Mouse (Mus musculus): ENCODE results near the gene Dennd1a. TPM values are rescaled to one million over a fixed set of nuclear protein-coding genes. Genes with fewer than 3 reads are reported as not detected.

Dennd1a gene
- polyA plus RNA-seq, 1 experiment from 2014 or later = 30.3 TPM

DNA sequence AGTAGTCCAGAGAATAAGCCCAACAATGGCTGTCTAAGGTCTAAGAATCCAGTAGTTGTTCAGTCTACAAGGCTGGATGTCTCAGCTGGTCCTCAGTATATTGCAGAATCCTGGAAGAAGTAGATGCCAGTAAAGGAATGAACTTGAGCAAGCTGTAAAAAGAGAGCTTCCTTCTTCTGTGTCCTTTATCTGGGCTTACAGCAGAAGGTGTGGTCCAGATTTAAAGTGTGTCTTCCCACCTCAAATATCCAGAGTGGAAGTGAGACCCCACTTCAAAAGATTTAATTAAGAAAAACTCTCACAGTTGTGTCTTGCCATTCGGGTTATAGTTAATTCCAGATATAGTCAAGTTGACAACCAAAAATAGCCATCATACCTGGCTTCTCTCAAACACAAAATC is 162.5 kb downstream of the Dennd1a start:
- in situ Hi-C loops (cut with MboI; ENCODE audit: low pct_unique_long_range_greater_than_20kb) = no loop called here
- ATAC-seq (no peak), DNase-seq (ENCODE audit: low read depth, low spot score) (no peak)
- H3K27me3 ChIP-seq = no peaks in the 10 kb centered on the region
- ChIA-PET CTCF (interaction anchor here (1.3 to 1.7 kb wide), 2 partner anchors 30 to 79 kb away, joined by 3 to 6 read pairs; no protein-coding TSS in a partner anchor), POLR2A (no interaction called here)
- TF ChIP-seq CTCF (IDR thresholded peaks at IDR 0.05) = no peak

DNA sequence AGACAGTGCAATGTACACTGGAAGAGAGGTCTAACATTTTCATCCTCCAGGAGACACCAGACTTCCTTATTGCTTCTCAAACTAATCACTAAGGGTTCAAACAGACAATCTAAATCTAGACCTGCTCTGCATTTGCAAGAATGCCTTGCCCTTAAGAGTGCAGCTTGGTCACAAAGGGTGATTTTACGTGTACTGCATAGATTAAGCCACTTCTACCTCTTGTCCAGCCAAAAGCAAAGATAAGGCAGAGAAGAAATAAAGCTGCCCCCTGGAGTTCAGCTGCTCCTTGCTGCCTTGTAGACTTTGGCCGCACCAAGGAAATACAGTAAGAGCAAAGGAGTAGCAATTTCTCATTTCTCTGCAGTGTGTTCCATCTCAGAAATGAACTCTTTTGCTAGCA is 172.2 kb downstream of the Dennd1a start:
- CTCF ChIA-PET = interaction anchor here (0.8 kb wide), 1 partner anchor 10 kb away, joined by 3 read pairs; no protein-coding TSS in a partner anchor
- in situ Hi-C loops (cut with MboI; ENCODE audit: low pct_unique_long_range_greater_than_20kb) = no loop called here
- TF ChIP-seq CTCF (IDR thresholded peaks at IDR 0.05) = no peak

DNA sequence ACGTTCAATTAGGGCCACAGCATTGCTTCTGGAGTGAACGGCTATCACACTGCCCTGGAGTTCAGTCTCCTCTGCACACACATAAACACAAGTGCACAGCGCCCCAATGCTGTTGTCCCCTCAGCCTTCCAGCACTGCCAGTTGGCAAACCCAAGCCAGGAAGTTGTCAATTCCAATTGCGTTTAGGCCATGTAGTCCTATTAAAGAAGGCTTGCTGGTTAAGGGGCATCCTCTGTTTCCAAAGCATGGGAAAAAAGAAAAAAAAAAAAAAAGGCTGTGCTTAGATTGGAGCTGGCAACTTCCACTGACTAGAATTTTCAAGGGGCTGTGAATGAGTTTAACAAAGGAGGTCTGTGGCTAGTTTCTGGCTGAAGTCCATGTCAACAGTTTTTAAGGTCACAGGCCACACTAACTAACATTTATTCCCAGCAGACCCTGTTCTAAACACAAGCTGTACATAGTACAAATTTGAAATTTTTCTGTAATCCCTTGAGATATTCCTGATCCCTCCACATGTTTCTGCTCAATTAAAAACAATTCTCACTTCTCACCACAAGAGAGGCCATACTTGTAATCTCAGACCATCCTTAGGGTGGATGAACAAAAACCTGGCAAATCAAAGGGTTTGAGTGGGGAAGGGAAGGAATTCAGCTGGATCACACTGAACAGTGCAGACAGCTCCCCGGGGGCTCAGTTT is 175.4 kb downstream of the Dennd1a start:
- DNase-seq (ENCODE audit: low read depth, low spot score) (no peak), ATAC-seq (no peak)
- ChIA-PET CTCF (interaction anchor here (1.4 kb wide), 1 partner anchor 14 kb away, joined by 5 read pairs; no protein-coding TSS in a partner anchor), POLR2A (no interaction called here)
- no peaks in the 10 kb centered on the region for H3K27me3 ChIP-seq
- in situ Hi-C loops (cut with MboI; ENCODE audit: low pct_unique_long_range_greater_than_20kb) = no loop called here
- no peak for TF ChIP-seq CTCF (IDR thresholded peaks at IDR 0.05)

More for the DNA sequence above, 172.2 kb downstream of the Dennd1a start:
- DNase-seq (ENCODE audit: low read depth, low spot score) (no peak), ATAC-seq (no peak)
- no peaks in the 10 kb centered on the region for H3K27me3 ChIP-seq
- POLR2A ChIA-PET = no interaction called here

DNA sequence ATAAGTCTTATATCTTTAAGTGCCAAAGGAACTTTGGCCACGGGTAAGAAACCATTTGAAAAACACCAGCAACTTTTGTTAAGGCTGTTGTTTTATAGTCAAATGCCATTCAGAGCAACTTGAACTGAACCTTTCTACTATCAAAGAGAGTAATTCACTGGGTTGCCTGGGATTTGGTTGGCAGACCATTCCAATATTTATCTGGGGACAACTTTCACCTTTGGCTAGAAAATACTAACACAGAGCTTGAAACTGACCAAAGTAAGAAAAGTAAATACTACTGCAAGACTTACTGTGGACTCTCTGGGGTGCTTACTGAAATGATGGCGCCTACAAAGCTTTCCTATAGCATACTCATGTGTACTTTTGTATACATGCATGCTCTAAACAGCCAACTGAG is 178.6 kb downstream of the Dennd1a start:
- H3K27me3 ChIP-seq = no peaks in the 10 kb centered on the region
- ChIA-PET CTCF (interaction anchor here (1.4 kb wide), 1 partner anchor 13 kb away, joined by 3 read pairs; no protein-coding TSS in a partner anchor), POLR2A (no interaction called here)
- in situ Hi-C loops (cut with MboI; ENCODE audit: low pct_unique_long_range_greater_than_20kb) = no loop called here
- ATAC-seq = no peak
- DNase-seq (ENCODE audit: low read depth, low spot score) = no peak
- TF ChIP-seq CTCF (IDR thresholded peaks at IDR 0.05) = no peak

DNA sequence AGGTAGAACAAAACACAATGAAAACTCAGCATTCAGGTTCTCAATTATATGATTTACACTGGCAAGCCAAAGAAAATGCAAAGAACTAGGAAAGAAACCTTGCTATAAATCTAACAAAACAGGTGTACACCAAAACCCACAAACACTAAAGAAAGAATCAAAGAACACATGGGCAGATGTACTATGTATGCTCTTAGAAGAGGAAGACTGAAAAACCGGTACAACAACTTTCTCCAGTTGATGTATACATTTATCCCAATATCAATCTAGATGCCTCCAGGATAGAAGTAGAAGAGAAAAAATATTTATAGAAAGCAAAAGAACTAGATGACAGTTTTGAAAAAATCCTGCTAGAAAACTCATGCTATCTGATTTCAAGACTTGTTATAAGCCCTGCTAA is 184.5 kb downstream of the Dennd1a start:
- POLR2A ChIA-PET = no interaction called here
- in situ Hi-C loops (cut with MboI; ENCODE audit: low pct_unique_long_range_greater_than_20kb) = no loop called here
- no peaks in the 10 kb centered on the region for H3K27me3 ChIP-seq
- CTCF ChIA-PET = no interaction called here
- no peak for ATAC-seq
- no peak for TF ChIP-seq CTCF (IDR thresholded peaks at IDR 0.05)
- no peak for DNase-seq (ENCODE audit: low read depth, low spot score)

DNA sequence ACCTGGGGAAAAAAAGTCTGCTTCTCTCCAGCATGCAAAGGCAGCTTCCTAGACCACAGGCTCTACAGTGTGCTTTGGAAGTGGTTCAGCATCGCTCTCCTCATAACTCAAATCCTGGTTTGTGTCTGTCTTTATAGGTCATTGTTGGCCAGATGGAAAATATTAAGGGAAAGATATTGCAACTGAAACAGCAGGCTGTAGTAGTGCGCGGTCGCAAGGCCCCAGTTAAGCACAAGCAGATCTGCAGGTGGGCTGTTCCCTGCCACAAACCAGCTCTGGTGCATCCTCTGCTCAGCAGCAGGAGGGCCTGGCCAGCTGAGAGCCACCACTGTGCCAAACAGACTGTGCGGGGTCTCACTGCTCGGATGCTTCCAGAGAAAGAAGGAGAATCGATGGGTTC is 186.9 kb downstream of the Dennd1a start:
- DNase-seq (ENCODE audit: low read depth, low spot score) (no peak), ATAC-seq (no peak)
- ChIA-PET POLR2A (no interaction called here), CTCF (no interaction called here)
- in situ Hi-C loops (cut with MboI; ENCODE audit: low pct_unique_long_range_greater_than_20kb) = no loop called here
- H3K27me3 ChIP-seq = no peaks in the 10 kb centered on the region
- TF ChIP-seq CTCF (IDR thresholded peaks at IDR 0.05) = no peak

DNA sequence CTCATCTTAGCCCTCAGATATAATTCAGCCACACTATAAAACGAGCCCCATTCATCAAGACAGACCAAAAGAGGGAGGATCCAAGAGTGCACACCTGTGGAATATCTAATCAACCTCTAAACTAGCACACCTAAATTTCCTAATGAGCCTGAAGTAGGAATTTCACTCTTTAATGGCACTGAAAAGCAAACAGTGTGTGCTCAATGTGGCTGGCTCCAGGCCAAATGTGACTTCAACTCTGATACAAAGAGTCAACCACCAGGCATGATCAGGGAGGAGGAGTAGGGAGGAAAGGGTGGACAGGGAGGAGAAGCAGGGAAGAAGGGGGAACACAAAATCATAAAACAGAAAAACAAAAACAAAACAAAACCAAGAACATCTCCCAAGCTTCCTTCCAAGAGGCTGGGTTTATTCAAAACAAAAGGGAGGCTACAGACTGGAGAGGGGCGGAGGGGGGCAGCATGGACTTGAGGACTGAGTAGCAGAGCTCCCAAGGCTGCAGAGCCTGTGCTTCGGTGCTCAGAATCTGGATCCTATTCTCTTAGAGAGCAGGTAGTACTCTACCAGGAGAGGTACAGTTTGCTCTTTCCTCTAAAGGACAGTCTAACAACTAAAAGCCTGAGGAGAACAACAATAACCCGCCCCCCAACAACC is 187.9 kb downstream of the Dennd1a start:
- no peaks in the 10 kb centered on the region for H3K27me3 ChIP-seq
- TF ChIP-seq CTCF (IDR thresholded peaks at IDR 0.05) = no peak
- DNase-seq (ENCODE audit: low read depth, low spot score) (no peak), ATAC-seq (no peak)
- in situ Hi-C loops (cut with MboI; ENCODE audit: low pct_unique_long_range_greater_than_20kb) = no loop called here
- POLR2A ChIA-PET = interaction anchor here (0.6 kb wide), 1 partner anchor 87 kb away, joined by 3 read pairs; no protein-coding TSS in a partner anchor
- CTCF ChIA-PET = no interaction called here

DNA sequence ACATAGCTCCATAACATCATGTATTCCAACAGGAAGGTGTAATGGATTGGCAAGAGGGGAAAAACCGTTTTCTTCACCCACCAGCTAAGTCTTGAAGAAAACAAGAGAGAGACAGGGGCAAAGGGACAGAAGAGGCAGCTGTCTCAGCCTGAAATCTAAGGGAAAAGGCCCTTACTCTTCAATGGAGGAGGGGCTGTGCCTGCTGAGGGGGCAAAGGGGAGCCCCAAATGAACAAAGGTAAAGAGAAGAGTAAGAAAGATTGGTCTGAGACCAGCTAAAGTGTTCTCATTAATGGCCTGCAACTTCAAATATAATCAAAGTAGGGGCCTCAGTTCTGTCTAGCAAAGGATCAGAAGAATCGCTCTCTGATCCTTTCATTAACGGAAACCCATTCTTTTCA is 189.7 kb downstream of the Dennd1a start:
- ATAC-seq (no peak), DNase-seq (ENCODE audit: low read depth, low spot score) (no peak)
- no peak for TF ChIP-seq CTCF (IDR thresholded peaks at IDR 0.05)
- H3K27me3 ChIP-seq = no peaks in the 10 kb centered on the region
- CTCF ChIA-PET = interaction anchor here (1.1 to 2.4 kb wide), 3 partner anchors 9 to 153 kb away, joined by 3 to 6 read pairs (median 5); no protein-coding TSS in a partner anchor
- in situ Hi-C loops (cut with MboI; ENCODE audit: low pct_unique_long_range_greater_than_20kb) = no loop called here
- POLR2A ChIA-PET = no interaction called here

DNA sequence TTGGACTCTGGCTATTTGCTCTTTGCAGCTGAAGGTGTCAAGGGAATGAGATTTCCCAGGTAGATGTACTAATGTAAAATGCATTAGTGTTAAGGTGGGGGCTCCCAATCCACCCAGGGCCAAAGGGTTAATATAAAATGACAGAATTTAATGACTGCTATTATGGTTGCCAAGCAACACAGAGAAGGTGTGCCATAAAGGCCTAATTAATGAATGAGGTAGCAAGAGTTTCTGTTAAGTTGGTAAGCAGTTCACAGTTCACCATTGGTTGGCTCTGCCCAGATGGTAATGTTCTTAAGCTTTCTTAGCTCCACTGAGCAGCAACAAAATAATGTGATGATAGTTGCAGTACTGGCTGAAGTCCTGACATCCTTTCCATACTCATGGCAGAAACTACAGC is 190.9 kb downstream of the Dennd1a start:
- in situ Hi-C loops (cut with MboI; ENCODE audit: low pct_unique_long_range_greater_than_20kb) = no loop called here
- POLR2A ChIA-PET = no interaction called here
- CTCF ChIA-PET = interaction anchor here (1.1 to 2.4 kb wide), 4 partner anchors 10 to 154 kb away, joined by 3 to 6 read pairs (median 4); no protein-coding TSS in a partner anchor
- no peak for TF ChIP-seq CTCF (IDR thresholded peaks at IDR 0.05)
- no peak for ATAC-seq
- H3K27me3 ChIP-seq = no peaks in the 10 kb centered on the region
- DNase-seq (ENCODE audit: low read depth, low spot score) = no peak

DNA sequence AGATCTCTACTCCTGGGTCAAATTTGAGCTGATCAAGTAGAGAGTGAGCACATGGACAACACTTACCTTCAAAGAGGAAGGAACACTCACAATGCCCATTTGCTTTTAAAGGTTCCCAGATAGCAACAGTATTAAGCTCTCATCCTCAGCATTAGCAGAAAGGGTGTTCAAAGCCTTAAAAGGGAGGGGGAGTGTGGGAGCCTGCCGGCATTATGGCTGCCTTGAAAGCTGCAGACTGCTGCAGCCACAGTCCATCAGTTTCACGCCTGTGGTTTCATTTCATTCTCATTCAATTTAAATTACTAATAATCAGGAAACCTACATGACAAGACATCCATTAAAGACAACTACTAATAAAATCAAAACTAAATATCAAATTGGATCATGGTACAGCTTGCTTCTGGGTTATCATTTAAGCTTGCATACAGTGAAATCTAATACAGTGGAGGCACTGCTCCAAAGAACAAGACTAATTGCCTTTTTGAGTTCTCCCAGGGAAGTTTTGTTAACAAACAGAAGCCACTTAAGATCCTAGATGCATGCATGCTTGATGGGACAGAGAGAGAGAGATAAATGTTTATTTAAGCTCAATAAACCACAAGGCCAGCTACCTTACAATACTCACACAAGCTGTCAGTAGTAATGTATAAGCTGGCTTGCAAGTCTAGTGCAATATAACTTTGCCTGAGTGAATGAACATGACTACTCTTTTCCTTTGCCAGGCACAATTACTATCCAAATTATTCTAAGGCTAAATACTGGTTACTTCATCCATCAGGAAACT is 192.6 kb downstream of the Dennd1a start:
- DNase-seq (ENCODE audit: low read depth, low spot score) (no peak), ATAC-seq (no peak)
- in situ Hi-C loops (cut with MboI; ENCODE audit: low pct_unique_long_range_greater_than_20kb) = no loop called here
- CTCF ChIA-PET = interaction anchor here (0.5 to 1.2 kb wide), 4 partner anchors 17 to 29 kb away, joined by 3 to 6 read pairs (median 3); no protein-coding TSS in a partner anchor
- POLR2A ChIA-PET = no interaction called here
- no peaks in the 10 kb centered on the region for H3K27me3 ChIP-seq
- no peak for TF ChIP-seq CTCF (IDR thresholded peaks at IDR 0.05)

Data from Patski (cell line).